Mouse (Mus musculus) lung, postnatal 0 days (tissue): ENCODE measurements around the gene Impdh2.

ENCODE experiments used
- CTCF ChIP-seq: IDR thresholded peaks from 2 replicates; pipeline ENCODE4 v1.5.1; 2016; ENCODE audit warnings: antibody characterized with exemption, mild to moderate bottlenecking
- EP300 ChIP-seq: IDR thresholded peaks from 2 replicates; pipeline ENCODE4 v1.6.1; 2016; ENCODE audit warnings: antibody characterized with exemption, mild to moderate bottlenecking, control low read depth

- TF ChIP-seq CTCF, result peak; percentile 9
- TF ChIP-seq EP300, result peak; percentile 55
Measured at GRCm38 (mm10) chr9:108578545-108579343, 18.7 kb downstream of the Impdh2 start, which contains the start of gene Wdr6.
